In genomic region chr9:64591436-64591835, GRCm38 (mm10) we compare ENCODE assay signal across 16 mouse cellular contexts.
A peak's percentile ranks its signal among the peaks of the same experiment; 100 is the strongest.
DNase-seq lines count a peak whose midpoint lies in the region; ATAC-seq and TF ChIP-seq lines count a peak whose summit lies in the region.
"Had no signal": no experiment of that assay in that cellular context is flagged by ENCODE, and none has a peak within 500 bp of the region (broad histone marks: within the 10 kb centered on the region; RNA-seq: fewer than 3 reads in every experiment).

No protein-coding gene starts in this region.

- H3K27me3 ChIP-seq in heart, postnatal 0 days (ENCODE audit: control insufficient read depth, insufficient read depth, low read length): peaks cover 8% of the 10 kb centered on the region; the same call in 1 of the 2 replicates
- no peaks in the 10 kb centered on the region for H3K27me3 ChIP-seq in intestine, embryonic 16.5 days (replicated peaks; ENCODE audit: control insufficient read depth, insufficient read depth, low read length)
- H3K27me3 ChIP-seq in liver, postnatal 0 days (ENCODE audit: insufficient read depth, low read length): no peaks in the 10 kb centered on the region
- peaks cover 50% of the 10 kb centered on the region for H3K27me3 ChIP-seq in forebrain, embryonic 10.5 days (ENCODE audit: poor library complexity, severe bottlenecking)
- H3K27me3 ChIP-seq: embryonic facial prominence, embryonic 13.5 days had no signal

- no peak for TF ChIP-seq EP300 in heart, postnatal 0 days (IDR thresholded peaks at IDR 0.05; ENCODE audit: low read depth)
- TF ChIP-seq EP300 in liver, postnatal 0 days (IDR thresholded peaks at IDR 0.05; ENCODE audit: low read depth): no peak

- no peaks in the 10 kb centered on the region for H3K9me3 ChIP-seq in heart, postnatal 0 days (replicated peaks; ENCODE audit: control insufficient read depth, low read length)
- H3K9me3 ChIP-seq in intestine, embryonic 16.5 days (ENCODE audit: control insufficient read depth, low read length): no peaks in the 10 kb centered on the region
- H3K9me3 ChIP-seq in liver, postnatal 0 days (ENCODE audit: low read length): no peaks in the 10 kb centered on the region
- H3K9me3 ChIP-seq in forebrain, embryonic 10.5 days: no peaks in the 10 kb centered on the region
- H3K9me3 ChIP-seq: embryonic facial prominence, embryonic 13.5 days; heart, embryonic 12.5 days; hindbrain, embryonic 12.5 days; megakaryocyte, embryonic 14.5 days had no signal

- DNase-seq in heart, postnatal 0 days (ENCODE audit: low spot score): no peak
- no peak for DNase-seq in heart, postnatal 4 days
- peak; percentile 49 for DNase-seq in liver, postnatal 0 days
- DNase-seq in forebrain, embryonic 10.5 days (ENCODE audit: extremely low spot score, low spot score): no peak
- DNase-seq in left cerebral cortex, adult 2 months (ENCODE audit: extremely low spot score in 1 of 2, low spot score in 2 of 2): no peak
- DNase-seq: kidney, adult 11 months; kidney, postnatal 4 days; thymus, adult 2 months had no signal

- H3K36me3 ChIP-seq in heart, postnatal 0 days (replicated peaks; ENCODE audit: control insufficient read depth, insufficient read depth, low read length): no peaks in the 10 kb centered on the region
- H3K36me3 ChIP-seq in intestine, embryonic 16.5 days (ENCODE audit: control insufficient read depth, insufficient read depth, low read length): no peaks in the 10 kb centered on the region
- no peaks in the 10 kb centered on the region for H3K36me3 ChIP-seq in liver, postnatal 0 days (replicated peaks; ENCODE audit: insufficient read depth, low read length)
- no peaks in the 10 kb centered on the region for H3K36me3 ChIP-seq in forebrain, embryonic 10.5 days (replicated peaks)
- H3K36me3 ChIP-seq: embryonic facial prominence, embryonic 13.5 days; heart, embryonic 12.5 days; hindbrain, embryonic 12.5 days had no signal

- H3K9ac ChIP-seq in heart, postnatal 0 days (replicated peaks; ENCODE audit: low read depth, low read length): no peak overlapping the region
- no peak overlapping the region for H3K9ac ChIP-seq in intestine, embryonic 16.5 days (ENCODE audit: low read depth, low read length)
- no peak overlapping the region for H3K9ac ChIP-seq in liver, postnatal 0 days (replicated peaks)
- H3K9ac ChIP-seq: embryonic facial prominence, embryonic 13.5 days; heart, embryonic 12.5 days; hindbrain, embryonic 12.5 days had no signal

- no peak overlapping the region for H3K4me2 ChIP-seq in heart, postnatal 0 days (ENCODE audit: low read depth, low read length)
- no peak overlapping the region for H3K4me2 ChIP-seq in intestine, embryonic 16.5 days (ENCODE audit: low read depth, low read length)
- H3K4me2 ChIP-seq in liver, postnatal 0 days (ENCODE audit: low read depth, low read length): no peak overlapping the region
- H3K4me2 ChIP-seq: embryonic facial prominence, embryonic 13.5 days; heart, embryonic 12.5 days; hindbrain, embryonic 12.5 days had no signal

- no peak overlapping the region for H3K4me3 ChIP-seq in heart, postnatal 0 days (ENCODE audit: low read depth, low read length)
- no peak overlapping the region for H3K4me3 ChIP-seq in bone marrow, adult 2 months (replicated peaks; ENCODE audit: control insufficient read depth, low read depth, low read length)
- no peak overlapping the region for H3K4me3 ChIP-seq in intestine, embryonic 16.5 days (ENCODE audit: low read length)
- H3K4me3 ChIP-seq in liver, postnatal 0 days (ENCODE audit: low read depth, low read length): no peak overlapping the region
- no peak overlapping the region for H3K4me3 ChIP-seq in forebrain, embryonic 10.5 days
- H3K4me3 ChIP-seq in left cerebral cortex, adult 2 months: no peak overlapping the region
- H3K4me3 ChIP-seq: embryonic facial prominence, embryonic 13.5 days; heart, embryonic 12.5 days; hindbrain, embryonic 12.5 days; megakaryocyte, embryonic 14.5 days had no signal

- H3K27ac ChIP-seq in heart, postnatal 0 days (ENCODE audit: low read depth): no peak overlapping the region
- no peak overlapping the region for H3K27ac ChIP-seq in bone marrow, adult 2 months (ENCODE audit: control insufficient read depth, insufficient read depth, low read depth, low read length, poor library complexity)
- H3K27ac ChIP-seq in intestine, embryonic 16.5 days (ENCODE audit: low read length): no peak overlapping the region
- no peak overlapping the region; the same call in 1 of the 2 replicates for H3K27ac ChIP-seq in liver, postnatal 0 days (ENCODE audit: low read depth)
- no peak overlapping the region for H3K27ac ChIP-seq in forebrain, embryonic 10.5 days
- H3K27ac ChIP-seq in left cerebral cortex, adult 2 months: no peak overlapping the region
- H3K27ac ChIP-seq: embryonic facial prominence, embryonic 13.5 days; hindbrain, embryonic 12.5 days had no signal

- intact Hi-C loops in left cerebral cortex, adult 2 months (cut with DNase I): no loop called here

- no peak for ATAC-seq in heart, postnatal 0 days (ENCODE audit: insufficient read depth, low read depth)
- peak; percentile 73 for ATAC-seq in intestine, embryonic 16.5 days
- ATAC-seq in liver, postnatal 0 days: peak; percentile 39
- no peak for ATAC-seq in granulocyte monocyte progenitor cell, adult 5-6 weeks (replicated peaks; ENCODE audit: poor library complexity, severe bottlenecking)
- ATAC-seq: forebrain, embryonic 14.5 days had no signal

- no peak for TF ChIP-seq POLR2A in bone marrow, adult 2 months (IDR thresholded peaks at IDR 0.05; ENCODE audit: borderline replicate concordance, control insufficient read depth, low read depth, low read length)

- 0 out of 2 replicates have a peak, but pooled peaks have one; percentile 2 for TF ChIP-seq CTCF in heart, postnatal 0 days (IDR thresholded peaks at IDR 0.05; ENCODE audit: low read depth)
- TF ChIP-seq CTCF in bone marrow, adult 2 months (IDR thresholded peaks at IDR 0.05; ENCODE audit: control insufficient read depth, insufficient read depth, low read length): 0 out of 2 replicates have a peak, but pooled peaks have one; percentile 17
- TF ChIP-seq CTCF in liver, postnatal 0 days (IDR thresholded peaks at IDR 0.05; ENCODE audit: low read depth): peak; percentile 72
- no peak for TF ChIP-seq CTCF in left cerebral cortex, adult 2 months (IDR thresholded peaks at IDR 0.05)

- H3K4me1 ChIP-seq in heart, postnatal 0 days (ENCODE audit: control insufficient read depth, insufficient read depth): no peaks in the 10 kb centered on the region
- H3K4me1 ChIP-seq in bone marrow, adult 2 months (ENCODE audit: control insufficient read depth, insufficient read depth, low read length): peaks cover 2% of the 10 kb centered on the region
- H3K4me1 ChIP-seq in intestine, embryonic 16.5 days (ENCODE audit: control insufficient read depth, insufficient read depth, low read length): peaks cover 7% of the 10 kb centered on the region; the same call in 1 of the 2 replicates
- H3K4me1 ChIP-seq in liver, postnatal 0 days (ENCODE audit: insufficient read depth): peaks cover 22% of the 10 kb centered on the region
- peaks cover 29% of the 10 kb centered on the region for H3K4me1 ChIP-seq in forebrain, embryonic 10.5 days
- H3K4me1 ChIP-seq: heart, embryonic 12.5 days had no signal

- WGBS in heart, postnatal 0 days: 56% methylated on average over 1 of the region's 1 CpGs
- WGBS in bone marrow, adult 2 months: 84% methylated on average over 1 of the region's 1 CpGs
- WGBS in intestine, embryonic 16.5 days: 64% methylated on average over 1 of the region's 1 CpGs
- WGBS in liver, postnatal 0 days (ENCODE audit: insufficient replicate concordance): 75% methylated on average over 1 of the region's 1 CpGs
- WGBS in forebrain, embryonic 10.5 days: 84% methylated on average over 1 of the region's 1 CpGs

Comparison
In these comparisons a context has a peak if more than half of its experiments do, and no peak if none do; other contexts are left out.
1. ATAC-seq: peak in intestine, embryonic 16.5 days (single experiment) and liver, postnatal 0 days (single experiment); none in heart, postnatal 0 days (single experiment) and granulocyte monocyte progenitor cell, adult 5-6 weeks (single experiment).